Mouse (Mus musculus) MEL (cell line): ENCODE measurements around the gene Cntf.

Source experiments
- CHD1 ChIP-seq: IDR thresholded peaks from 2 replicates; pipeline ENCODE4 v1.6.1; 2012; ENCODE audit warnings: low read depth, mild to moderate bottlenecking, inconsistent platforms, low read length, improper control_type of control experiment
- CHD2 ChIP-seq: IDR thresholded peaks from 2 replicates; pipeline ENCODE4 v1.6.1; 2011; ENCODE audit warnings: low read length, improper control_type of control experiment
- CTCF ChIP-seq, 3 experiments: IDR thresholded peaks in 2 of 3; conservative IDR thresholded peaks in 1 of 3; 2 replicates each; pipeline ENCODE4 v1.5.1; 2011 to 2012; ENCODE audit warnings: low read length in 3 of 3, low read depth in 2 of 3, mild to moderate bottlenecking in 2 of 3, improper control_type of control experiment in 1 of 3, inconsistent platforms in 1 of 3, mixed read lengths in 1 of 3, moderate library complexity in 1 of 3; ENCODE audit not compliant: control insufficient read depth in 1 of 3, insufficient read depth in 1 of 3, poor library complexity in 1 of 3, severe bottlenecking in 1 of 3
- GATA1 ChIP-seq: IDR thresholded peaks from 2 replicates; pipeline ENCODE4 v1.6.1; 2011; ENCODE audit warnings: low read depth, low read length, improper control_type of control experiment
- HCFC1 ChIP-seq: IDR thresholded peaks from 2 replicates; pipeline ENCODE4 v1.6.1; 2012; ENCODE audit warnings: low read depth, mild to moderate bottlenecking, inconsistent platforms, low read length, improper control_type of control experiment, moderate library complexity
- POLR2A ChIP-seq, 2 experiments: IDR thresholded peaks; 2 replicates each; pipeline ENCODE4 v1.6.1; 2011 to 2012; ENCODE audit warnings: low read length in 2 of 2, mild to moderate bottlenecking in 2 of 2, control low read depth in 1 of 2, improper control_type of control experiment in 1 of 2, low read depth in 1 of 2, moderate library complexity in 1 of 2; ENCODE audit not compliant: control insufficient read depth in 1 of 2, insufficient read depth in 1 of 2, poor library complexity in 1 of 2
- POLR2AphosphoS5 ChIP-seq: IDR thresholded peaks from 2 replicates; pipeline ENCODE4 v1.6.1; 2012; ENCODE audit warnings: low read depth, borderline replicate concordance, mild to moderate bottlenecking, inconsistent platforms, low read length, moderate library complexity, mixed read lengths
- RCOR1 ChIP-seq: IDR thresholded peaks from 2 replicates; pipeline ENCODE4 v1.6.1; 2012; ENCODE audit warnings: low read depth, mild to moderate bottlenecking, inconsistent platforms, low read length, improper control_type of control experiment
- SIN3A ChIP-seq: IDR thresholded peaks from 2 replicates; pipeline ENCODE4 v1.6.1; 2012; ENCODE audit warnings: low read length, improper control_type of control experiment, inconsistent platforms
- TBP ChIP-seq: IDR thresholded peaks from 2 replicates; pipeline ENCODE4 v1.8.0; 2011; ENCODE audit warnings: low read depth, low read length, improper control_type of control experiment
- TCF12 ChIP-seq: IDR thresholded peaks from 2 replicates; pipeline ENCODE4 v1.6.1; 2014; ENCODE audit warnings: low read depth, mild to moderate bottlenecking, inconsistent platforms, low read length, improper control_type of control experiment, moderate library complexity
- ZKSCAN1 ChIP-seq: IDR thresholded peaks from 2 replicates; pipeline ENCODE4 v1.6.1; 2012; ENCODE audit warnings: low read depth, mild to moderate bottlenecking, inconsistent platforms, low read length, improper control_type of control experiment, moderate library complexity
- ZNF384 ChIP-seq: IDR thresholded peaks from 2 replicates; pipeline ENCODE4 v1.6.1; 2012; ENCODE audit warnings: low read depth, mild to moderate bottlenecking, inconsistent platforms, low read length, improper control_type of control experiment

DNA sequence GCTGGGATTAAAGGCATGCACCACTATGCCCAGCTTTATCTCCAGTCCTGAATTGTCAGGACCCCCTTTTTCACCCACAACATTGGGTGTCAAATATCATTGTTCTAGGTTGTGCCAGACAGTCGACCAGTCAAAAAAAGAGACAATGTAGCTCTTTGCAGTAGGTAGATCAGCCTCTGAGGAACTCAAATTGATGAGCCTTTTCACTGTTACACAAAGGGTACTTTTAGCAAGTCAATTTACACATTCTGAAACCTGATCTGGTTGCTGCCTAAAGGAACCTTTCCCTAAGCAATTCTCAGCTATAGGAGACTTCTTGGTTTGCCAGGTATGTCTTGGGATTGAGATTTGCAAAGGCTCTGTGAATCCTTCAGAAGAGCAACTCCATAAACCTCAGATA lies 34.4 kb downstream of the Cntf start:
- no peak for TF ChIP-seq SIN3A
- TF ChIP-seq CHD1 = no peak
- TF ChIP-seq POLR2AphosphoS5 = no peak
- no peak for TF ChIP-seq ZKSCAN1
- no peak for TF ChIP-seq GATA1
- no peak for TF ChIP-seq HCFC1
- no peak for TF ChIP-seq CTCF (IDR thresholded peaks at IDR 0.05 in 2 of 3, conservative IDR thresholded peaks at IDR 0.05 in 1 of 3; ENCODE audit: control insufficient read depth in 1 of 3, insufficient read depth in 1 of 3, low read depth in 2 of 3, low read length in 3 of 3, poor library complexity in 1 of 3, severe bottlenecking in 1 of 3)
- no peak for TF ChIP-seq ZNF384
- TF ChIP-seq RCOR1 = no peak
- no peak for TF ChIP-seq TBP
- TF ChIP-seq POLR2A (IDR thresholded peaks at IDR 0.05; ENCODE audit: control insufficient read depth in 1 of 2, insufficient read depth in 1 of 2, low read depth in 1 of 2, low read length in 2 of 2, poor library complexity in 1 of 2) = no peak
- TF ChIP-seq TCF12 = no peak
- no peak for TF ChIP-seq CHD2
